Comparison of ENCODE assay signal across 17 mouse cellular contexts in genomic region chr5:138280829-138281228, GRCm38 (mm10). TPM values are rescaled to one million over a fixed set of nuclear protein-coding genes. Genes with fewer than 3 reads are reported as not detected.
DNase-seq lines count a peak whose midpoint lies in the region; ATAC-seq and TF ChIP-seq lines count a peak whose summit lies in the region.
"Had no signal": no experiment of that assay in that cellular context is flagged by ENCODE, and none has a peak within 500 bp of the region (broad histone marks: within the 10 kb centered on the region; RNA-seq: fewer than 3 reads in every experiment).

No protein-coding gene starts in this region.

- H3K4me3 ChIP-seq in heart, embryonic 10.5 days: no peak overlapping the region
- no peak overlapping the region for H3K4me3 ChIP-seq in liver, embryonic 13.5 days (replicated peaks)
- H3K4me3 ChIP-seq in liver, embryonic 12.5 days: no peak overlapping the region
- peak overlapping the region; percentile 41 to 66 for H3K4me3 ChIP-seq in ES-E14 (ENCODE audit: insufficient read depth in 1 of 2, low read depth in 1 of 2, low read length in 2 of 2, poor library complexity in 1 of 2, severe bottlenecking in 1 of 2)

- H3K27ac ChIP-seq in heart, embryonic 10.5 days: no peak overlapping the region
- H3K27ac ChIP-seq in liver, embryonic 13.5 days: no peak overlapping the region
- H3K27ac ChIP-seq in liver, embryonic 12.5 days: no peak overlapping the region
- no peak overlapping the region for H3K27ac ChIP-seq in ES-E14 (ENCODE audit: insufficient read depth, low read depth, low read length, poor library complexity, severe bottlenecking)
- H3K27ac ChIP-seq: neural tube, embryonic 12.5 days had no signal

- 88% methylated on average over 15 of the region's 15 CpGs for WGBS in heart, embryonic 10.5 days
- WGBS in liver, embryonic 13.5 days (ENCODE audit: insufficient replicate concordance): 64% methylated on average over 15 of the region's 15 CpGs
- 70% methylated on average over 15 of the region's 15 CpGs for WGBS in liver, embryonic 12.5 days (ENCODE audit: insufficient replicate concordance)

- DNase-seq in heart, embryonic 10.5 days (ENCODE audit: low spot score): peak; percentile 73
- no peak for DNase-seq in heart, postnatal 4 days
- no peak for DNase-seq in liver, embryonic 13.5 days
- DNase-seq in ES-E14 (ENCODE audit: low read depth, low spot score): no peak
- DNase-seq in naive thymus-derived CD4-positive, alpha-beta T cell, adult 2 months (ENCODE audit: low read depth): peak; percentile 25
- no peak for DNase-seq in right cerebral cortex, adult 2 months (ENCODE audit: low spot score in 2 of 2)
- DNase-seq in cerebellum, adult 9-11 months: no peak
- DNase-seq: adrenal gland, postnatal 25 days; cerebellum, postnatal 25 days; gastrocnemius, postnatal 36 days; lung, adult 2 months; right cerebral cortex, adult 18-20 months; thymus, postnatal 36 days had no signal

- peaks cover 15% of the 10 kb centered on the region for H3K36me3 ChIP-seq in heart, embryonic 10.5 days
- H3K36me3 ChIP-seq in liver, embryonic 13.5 days: no peaks in the 10 kb centered on the region
- no peaks in the 10 kb centered on the region for H3K36me3 ChIP-seq in liver, embryonic 12.5 days
- peaks cover 4% of the 10 kb centered on the region; the same call in 1 of the 2 replicates for H3K36me3 ChIP-seq in ES-E14 (ENCODE audit: control insufficient read depth, insufficient read depth, low read length, poor library complexity, severe bottlenecking)

- in situ Hi-C loops in ES-E14 (cut with MboI; ENCODE audit: low sequenced_read_pairs in 2 of 2, unreplicated experiment in 2 of 2): no loop called here

- no peak overlapping the region for H3K9ac ChIP-seq in liver, embryonic 13.5 days
- no peak overlapping the region for H3K9ac ChIP-seq in liver, embryonic 12.5 days
- peak overlapping the region; percentile 81; the same call in 1 of the 2 replicates for H3K9ac ChIP-seq in ES-E14 (ENCODE audit: insufficient read depth, low read depth, low read length, poor library complexity, severe bottlenecking)
- H3K9ac ChIP-seq: neural tube, embryonic 12.5 days had no signal

- H3K4me2 ChIP-seq in liver, embryonic 13.5 days: peak overlapping the region; percentile 82; the same call in 1 of the 2 replicates
- no peak overlapping the region for H3K4me2 ChIP-seq in liver, embryonic 12.5 days

- H3K4me1 ChIP-seq in heart, embryonic 10.5 days: peaks cover 28% of the 10 kb centered on the region
- peaks cover 20% of the 10 kb centered on the region for H3K4me1 ChIP-seq in liver, embryonic 13.5 days (replicated peaks)
- peaks cover 22% of the 10 kb centered on the region for H3K4me1 ChIP-seq in liver, embryonic 12.5 days
- peaks cover 2 to 6% of the 10 kb centered on the region in 2 experiments; a peak in 1 of 4 replicates for H3K4me1 ChIP-seq in ES-E14 (ENCODE audit: control insufficient read depth in 2 of 2, insufficient read depth in 2 of 2, low read length in 2 of 2, poor library complexity in 1 of 2)

- ATAC-seq in liver, embryonic 13.5 days (ENCODE audit: low read depth): no peak
- no peak for ATAC-seq in liver, embryonic 12.5 days

- H3K27me3 ChIP-seq in heart, embryonic 10.5 days (ENCODE audit: insufficient read depth, poor library complexity, severe bottlenecking): peaks cover 19% of the 10 kb centered on the region; the same call in 1 of the 2 replicates
- peaks cover 16% of the 10 kb centered on the region for H3K27me3 ChIP-seq in liver, embryonic 13.5 days
- H3K27me3 ChIP-seq in liver, embryonic 12.5 days (replicated peaks): peaks cover 39% of the 10 kb centered on the region
- H3K27me3 ChIP-seq: neural tube, embryonic 12.5 days had no signal

- no peaks in the 10 kb centered on the region for H3K9me3 ChIP-seq in heart, embryonic 10.5 days
- 0 out of 2 replicates have a peak, but pooled peaks cover 4% of the 10 kb centered on the region for H3K9me3 ChIP-seq in liver, embryonic 13.5 days (replicated peaks)
- no peaks in the 10 kb centered on the region for H3K9me3 ChIP-seq in liver, embryonic 12.5 days (replicated peaks)
- H3K9me3 ChIP-seq in ES-E14 (ENCODE audit: control insufficient read depth, insufficient read depth, low read depth, low read length): no peaks in the 10 kb centered on the region

TF ChIP-seq in ES-E14, 5 proteins besides CTCF, POLR2A, EP300 and RAD21:
- TF ChIP-seq CHD2 (IDR thresholded peaks at IDR 0.05; ENCODE audit: low read depth, low read length): no peak; the same call in 1 of the 2 replicates
- no peak for TF ChIP-seq HCFC1 (IDR thresholded peaks at IDR 0.05; ENCODE audit: borderline replicate concordance, insufficient read depth, low read length)
- 0 out of 2 replicates have a peak, but pooled peaks have one; percentile 60 for TF ChIP-seq ZNF384 (IDR thresholded peaks at IDR 0.05; ENCODE audit: low read depth, low read length)

RNA-seq across cellular contexts. Expression of gene Stag3, which starts 0.8 kb away (rescaled TPM):
- 4.1 and 4.2 TPM in 2 replicates for polyA plus RNA-seq in heart, embryonic 10.5 days (2016; fragmentation: Nextera tagmentation; extraction: Ambion mirVana)
- total RNA-seq in heart, postnatal 4 days (2021): 1 to 10 TPM in 1 of 2 experiments, under 1 TPM in 1; 0.26 to 1.3 TPM
- polyA plus RNA-seq in liver, embryonic 13.5 days (2015; fragmentation: Nextera tagmentation; extraction: Ambion mirVana): 1.5 and 1.6 TPM in 2 replicates
- polyA plus RNA-seq in liver, embryonic 12.5 days (2016; fragmentation: Nextera tagmentation; extraction: Ambion mirVana): 3.1 and 3.9 TPM in 2 replicates
- 101 and 108 TPM in 2 replicates for total RNA-seq in ES-E14 (2012; rRNA removed)
- total RNA-seq: adrenal gland, postnatal 25 days; gastrocnemius, postnatal 36 days had no signal

RNA-seq across cellular contexts. Expression of gene Gpc2, which starts 1.0 kb away (rescaled TPM):
- polyA plus RNA-seq in heart, embryonic 10.5 days (2016; fragmentation: Nextera tagmentation; extraction: Ambion mirVana): 11.1 and 18.0 TPM in 2 replicates
- total RNA-seq in heart, postnatal 4 days (2021): 1 to 10 TPM; 2.3 to 2.5 TPM
- polyA plus RNA-seq in liver, embryonic 13.5 days (2015; fragmentation: Nextera tagmentation; extraction: Ambion mirVana): 0.92 and 1.3 TPM in 2 replicates
- 2.4 and 2.5 TPM in 2 replicates for polyA plus RNA-seq in liver, embryonic 12.5 days (2016; fragmentation: Nextera tagmentation; extraction: Ambion mirVana)
- 14.9 and 20.2 TPM in 2 replicates for total RNA-seq in ES-E14 (2012; rRNA removed)
- total RNA-seq: gastrocnemius, postnatal 36 days had no signal

RNA-seq across cellular contexts. Expression of gene Gm43720, which starts 1.1 kb away (rescaled TPM):
- polyA plus RNA-seq in heart, embryonic 10.5 days (2016; fragmentation: Nextera tagmentation; extraction: Ambion mirVana): 0.07 and 0.16 TPM in 2 replicates
- not detected for total RNA-seq in heart, postnatal 4 days (2021)
- polyA plus RNA-seq in liver, embryonic 13.5 days (2015; fragmentation: Nextera tagmentation; extraction: Ambion mirVana): not detected in 2 replicates
- polyA plus RNA-seq in liver, embryonic 12.5 days (2016; fragmentation: Nextera tagmentation; extraction: Ambion mirVana): 0.04 TPM in 1 of 2 replicates, not detected in the other
- total RNA-seq in ES-E14 (2012; rRNA removed): not detected in 2 replicates
- total RNA-seq: adrenal gland, postnatal 25 days; gastrocnemius, postnatal 36 days; layer of hippocampus, postnatal 10 days; megakaryocyte progenitor cell, adult 5-6 weeks had no signal

RNA-seq across cellular contexts. Expression of gene Gal3st4, which starts 8.2 kb away (rescaled TPM):
- polyA plus RNA-seq in heart, embryonic 10.5 days (2016; fragmentation: Nextera tagmentation; extraction: Ambion mirVana): 1.4 and 1.6 TPM in 2 replicates
- under 1 TPM; 0.36 to 0.76 TPM for total RNA-seq in heart, postnatal 4 days (2021)
- 0.14 and 0.23 TPM in 2 replicates for polyA plus RNA-seq in liver, embryonic 13.5 days (2015; fragmentation: Nextera tagmentation; extraction: Ambion mirVana)
- 0.18 and 0.32 TPM in 2 replicates for polyA plus RNA-seq in liver, embryonic 12.5 days (2016; fragmentation: Nextera tagmentation; extraction: Ambion mirVana)
- 0.58 and 0.94 TPM in 2 replicates for total RNA-seq in ES-E14 (2012; rRNA removed)
- total RNA-seq: adrenal gland, postnatal 25 days had no signal

RNA-seq across cellular contexts. Expression of gene BC037034, which starts 17.0 kb away (rescaled TPM):
- polyA plus RNA-seq in heart, embryonic 10.5 days (2016; fragmentation: Nextera tagmentation; extraction: Ambion mirVana): 4.8 and 8.7 TPM in 2 replicates
- 1 to 10 TPM; 7.9 to 8.2 TPM for total RNA-seq in heart, postnatal 4 days (2021)
- polyA plus RNA-seq in liver, embryonic 13.5 days (2015; fragmentation: Nextera tagmentation; extraction: Ambion mirVana): 2.8 and 3.6 TPM in 2 replicates
- 8.7 and 8.9 TPM in 2 replicates for polyA plus RNA-seq in liver, embryonic 12.5 days (2016; fragmentation: Nextera tagmentation; extraction: Ambion mirVana)
- total RNA-seq in ES-E14 (2012; rRNA removed): 13.7 and 16.2 TPM in 2 replicates

Comparison
In these comparisons a context has a peak if more than half of its experiments do, and no peak if none do; other contexts are left out.
1. DNase-seq: peak in heart, embryonic 10.5 days (single experiment) and naive thymus-derived CD4-positive, alpha-beta T cell, adult 2 months (single experiment); none in heart, postnatal 4 days (single experiment), liver, embryonic 13.5 days (single experiment), ES-E14 (single experiment), right cerebral cortex, adult 2 months (0 of 2) and cerebellum, adult 9-11 months (single experiment).
2. H3K4me3 ChIP-seq: peak in ES-E14 (2 of 2); none in heart, embryonic 10.5 days (single experiment), liver, embryonic 13.5 days (single experiment) and liver, embryonic 12.5 days (single experiment).